Mouse (Mus musculus) myocyte (in vitro differentiated cells): Measurements from ENCODE around the gene Tcf7l1.

Source experiments
- CEBPB ChIP-seq: IDR thresholded peaks from 2 replicates; pipeline ENCODE4 v1.6.1; 2011; ENCODE audit warnings: mild to moderate bottlenecking, moderate library complexity; ENCODE audit not compliant: poor library complexity, insufficient read depth, severe bottlenecking
- MAX ChIP-seq: IDR thresholded peaks from one replicate; pipeline ENCODE4 v1.6.1; 2011; ENCODE audit warnings: low read depth, mild to moderate bottlenecking, control low read depth
- MYOD1 ChIP-seq, 3 experiments: IDR thresholded peaks; one replicate each; pipeline ENCODE4 v1.6.1; 2011; ENCODE audit warnings: control low read depth in 2 of 3, low read depth in 2 of 3, mild to moderate bottlenecking in 2 of 3, moderate library complexity in 1 of 3; ENCODE audit not compliant: insufficient read length in 2 of 3, control insufficient read depth in 1 of 3
- MYOG ChIP-seq, 3 experiments: IDR thresholded peaks; one replicate each; pipeline ENCODE4 v1.6.1; 2011; ENCODE audit warnings: control low read depth in 2 of 3, low read depth in 2 of 3, mild to moderate bottlenecking in 2 of 3; ENCODE audit not compliant: insufficient read length in 2 of 3, control insufficient read depth in 1 of 3, insufficient read depth in 1 of 3
- POLR2A ChIP-seq: IDR thresholded peaks from one replicate; pipeline ENCODE4 v1.6.1; 2011; ENCODE audit warnings: low read depth, mild to moderate bottlenecking, control low read depth, moderate library complexity; ENCODE audit not compliant: insufficient read length
- POLR2AphosphoS2 ChIP-seq: IDR thresholded peaks from one replicate; pipeline ENCODE4 v1.6.1; 2011; ENCODE audit warnings: low read depth, control low read depth; ENCODE audit not compliant: insufficient read length
- REST ChIP-seq: IDR thresholded peaks from one replicate; pipeline ENCODE4 v1.6.1; 2011; ENCODE audit warnings: mild to moderate bottlenecking, control low read depth, moderate library complexity; ENCODE audit not compliant: insufficient read depth, insufficient read length
- SRF ChIP-seq: IDR thresholded peaks from one replicate; pipeline ENCODE4 v1.6.1; 2011; ENCODE audit warnings: low read depth; ENCODE audit not compliant: control insufficient read depth, insufficient read length
- TCF12 ChIP-seq: IDR thresholded peaks from one replicate; pipeline ENCODE4 v1.6.1; 2011; ENCODE audit warnings: mild to moderate bottlenecking, control low read depth; ENCODE audit not compliant: poor library complexity, insufficient read depth, severe bottlenecking
- TCF3 ChIP-seq: IDR thresholded peaks from one replicate; pipeline ENCODE4 v1.6.1; 2011; ENCODE audit warnings: low read depth, control low read depth; ENCODE audit not compliant: insufficient read length

DNA sequence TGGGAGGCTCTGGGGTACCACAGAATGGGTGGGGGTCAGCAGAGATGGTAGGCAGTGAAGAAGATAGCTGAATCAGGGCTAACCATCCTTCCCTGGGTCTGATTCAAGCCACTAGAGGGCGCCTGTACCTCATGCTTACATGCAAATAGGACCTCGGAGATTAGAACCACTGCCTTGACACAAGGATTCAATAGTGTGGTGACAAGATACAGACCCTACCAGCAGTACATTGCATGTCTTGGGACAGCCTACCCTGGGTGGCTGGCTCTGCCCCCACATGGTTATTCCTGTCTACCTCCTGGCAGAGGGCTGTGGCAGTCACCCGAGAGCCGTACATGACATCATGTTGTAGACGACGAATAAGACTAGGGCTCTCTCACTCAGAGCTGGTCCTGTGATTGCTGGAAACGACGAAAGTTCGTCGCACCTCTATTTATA, 141.7 kb downstream of the Tcf7l1 start:
- TF ChIP-seq MAX (no peak), POLR2A (no peak), MYOD1 (IDR thresholded peaks at IDR 0.05; ENCODE audit: control insufficient read depth in 1 of 3, insufficient read length in 2 of 3, low read depth in 2 of 3) (no peak), CEBPB (no peak), MYOG (IDR thresholded peaks at IDR 0.05; ENCODE audit: control insufficient read depth in 1 of 3, insufficient read depth in 1 of 3, insufficient read length in 2 of 3, low read depth in 2 of 3) (no peak), SRF (no peak), POLR2AphosphoS2 (no peak), REST (no peak), TCF3 (no peak), TCF12 (no peak)
